Mouse (Mus musculus): Measurements from ENCODE around the gene Cdkn1a. TPM values are rescaled to one million over a fixed set of nuclear protein-coding genes. Genes with fewer than 3 reads are reported as not detected.

Cdkn1a gene
- polyA plus RNA-seq, 1 experiment from 2014 or later = 233 TPM

DNA sequence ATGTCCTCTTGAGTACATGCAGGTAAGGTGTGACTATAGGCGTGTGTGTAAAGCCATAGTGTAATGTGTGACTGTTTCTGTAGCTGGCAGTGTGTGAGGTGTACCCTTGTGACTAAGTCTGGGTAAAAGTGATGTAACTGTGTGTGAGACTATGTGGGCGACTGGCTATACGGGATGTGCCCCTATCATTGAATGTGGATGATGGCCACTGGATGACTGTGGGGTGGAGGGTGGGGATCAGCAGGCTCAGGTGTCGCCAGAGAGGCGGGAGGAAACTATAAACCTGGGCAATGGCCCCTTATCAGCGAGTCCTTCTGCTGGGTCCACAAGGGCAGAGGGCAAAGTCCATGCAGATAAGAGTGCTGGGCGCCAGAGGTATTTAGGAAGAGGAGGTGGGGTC, 40.9 kb upstream of the Cdkn1a start:
- ATAC-seq (ENCODE audit: insufficient number of reproducible peaks, low FRiP score, low TSS enrichment, low read depth) = no peak
- H3K9ac ChIP-seq = no peak overlapping the region
- WGBS = 75% methylated on average over 7 of the region's 7 CpGs

GRCm38 (mm10) chr17:29050791-29051190, 40.0 kb upstream of the Cdkn1a start:
- no peaks in the 10 kb centered on the region for H3K9me3 ChIP-seq
- H3K36me3 ChIP-seq = peaks cover 20% of the 10 kb centered on the region
- no peak for ATAC-seq (ENCODE audit: insufficient number of reproducible peaks, low FRiP score, low TSS enrichment, low read depth)
- H3K9ac ChIP-seq = no peak overlapping the region
- no peak overlapping the region for H3K27ac ChIP-seq
- H3K4me2 ChIP-seq = no peak overlapping the region
- H3K4me1 ChIP-seq = peaks cover 38% of the 10 kb centered on the region
- H3K27me3 ChIP-seq = no peaks in the 10 kb centered on the region
- H3K4me3 ChIP-seq = no peak overlapping the region
- WGBS = 27% methylated on average over 14 of the region's 14 CpGs

More for the DNA sequence above, 40.9 kb upstream of the Cdkn1a start:
- no peak overlapping the region; the same call in 1 of the 2 replicates for H3K27ac ChIP-seq
- H3K36me3 ChIP-seq = peaks cover 28% of the 10 kb centered on the region
- H3K27me3 ChIP-seq = no peaks in the 10 kb centered on the region
- no peak overlapping the region for H3K4me3 ChIP-seq
- no peaks in the 10 kb centered on the region for H3K9me3 ChIP-seq
- peaks cover 34% of the 10 kb centered on the region for H3K4me1 ChIP-seq
- no peak overlapping the region for H3K4me2 ChIP-seq

DNA sequence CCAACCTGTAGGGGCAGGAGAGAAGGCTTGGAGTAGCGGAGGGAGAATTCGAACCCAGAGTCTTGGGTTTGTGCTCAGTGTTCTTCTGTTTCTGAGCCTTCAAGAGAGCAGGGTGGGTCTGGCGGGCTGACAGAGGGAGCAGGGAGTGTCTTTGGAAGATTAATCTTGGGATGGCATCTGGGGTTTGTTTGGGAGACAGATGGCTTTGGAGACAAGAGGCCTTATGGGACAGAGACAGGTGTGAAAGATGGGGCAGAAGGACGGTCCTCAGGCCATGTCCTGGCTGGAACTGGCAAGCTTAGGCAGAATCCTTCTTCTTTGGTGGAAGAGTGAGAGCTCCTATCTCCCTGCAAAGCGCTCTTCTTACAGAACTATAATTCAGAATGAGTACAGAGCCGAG, 37.7 kb upstream of the Cdkn1a start:
- ATAC-seq (ENCODE audit: insufficient number of reproducible peaks, low FRiP score, low TSS enrichment, low read depth) = no peak
- Histone ChIP-seq H3K9ac (no peak overlapping the region), H3K4me1 (peaks cover 59% of the 10 kb centered on the region), H3K4me2 (no peak overlapping the region), H3K9me3 (no peaks in the 10 kb centered on the region), H3K27me3 (no peaks in the 10 kb centered on the region), H3K36me3 (peaks cover 2% of the 10 kb centered on the region), H3K27ac (peak overlapping the region; percentile 72), H3K4me3 (no peak overlapping the region)
- WGBS = 74% methylated on average over 6 of the region's 6 CpGs

DNA sequence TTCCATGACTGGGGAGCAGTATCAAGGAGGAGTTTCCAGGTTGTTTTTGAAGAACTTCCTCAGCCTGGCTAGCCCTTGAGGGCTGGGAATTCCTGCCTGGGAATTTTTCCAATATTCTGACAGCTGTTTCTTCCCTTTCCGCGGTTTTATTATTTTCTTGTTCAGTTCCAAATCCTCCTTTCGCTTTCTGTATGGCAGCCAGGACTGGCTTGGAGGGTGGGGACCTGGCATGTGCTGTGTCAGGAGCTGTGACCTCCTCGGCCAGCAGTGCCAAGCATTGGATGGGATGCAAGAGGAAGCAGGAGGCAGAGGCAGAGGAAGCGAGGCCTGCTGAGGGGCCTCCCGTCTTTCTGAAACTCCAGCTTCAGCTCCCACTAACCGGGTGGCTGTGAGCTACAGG, 36.9 kb upstream of the Cdkn1a start:
- H3K27me3 ChIP-seq = no peaks in the 10 kb centered on the region
- peaks cover 65% of the 10 kb centered on the region for H3K4me1 ChIP-seq
- no peaks in the 10 kb centered on the region for H3K36me3 ChIP-seq
- peak overlapping the region; percentile 72 for H3K27ac ChIP-seq
- peak overlapping the region; percentile 14; the same call in 1 of the 2 replicates for H3K4me2 ChIP-seq
- no peak overlapping the region for H3K9ac ChIP-seq
- no peak for ATAC-seq (ENCODE audit: insufficient number of reproducible peaks, low FRiP score, low TSS enrichment, low read depth)
- no peaks in the 10 kb centered on the region for H3K9me3 ChIP-seq
- WGBS = 18% methylated on average over 7 of the region's 7 CpGs
- no peak overlapping the region for H3K4me3 ChIP-seq

DNA sequence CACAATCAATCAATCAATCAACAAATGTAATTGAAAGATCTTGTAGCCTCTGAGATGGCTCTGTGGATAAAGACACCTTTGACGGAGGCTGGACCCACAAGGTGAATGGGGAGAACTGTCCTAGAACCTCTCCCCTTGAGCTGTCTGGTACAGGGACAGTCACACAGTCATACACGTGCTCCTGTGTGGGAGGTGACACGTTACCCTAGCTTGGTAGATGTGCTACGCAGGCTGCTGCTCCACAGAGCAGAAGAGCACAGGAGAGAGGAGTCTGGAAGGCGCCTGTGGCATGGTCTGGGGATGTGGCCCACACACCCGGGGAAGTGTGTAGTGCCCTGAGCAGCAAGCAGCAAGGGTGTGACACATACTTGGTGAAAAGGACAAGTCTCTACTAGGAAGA, 36.3 kb upstream of the Cdkn1a start:
- WGBS = 72% methylated on average over 6 of the region's 6 CpGs
- no peak overlapping the region for H3K4me2 ChIP-seq
- no peak overlapping the region for H3K4me3 ChIP-seq
- ATAC-seq (ENCODE audit: insufficient number of reproducible peaks, low FRiP score, low TSS enrichment, low read depth) = no peak
- H3K9me3 ChIP-seq = no peaks in the 10 kb centered on the region
- H3K9ac ChIP-seq = no peak overlapping the region
- H3K4me1 ChIP-seq = peaks cover 63% of the 10 kb centered on the region
- H3K27ac ChIP-seq = peak overlapping the region; percentile 72; the same call in 1 of the 2 replicates
- H3K27me3 ChIP-seq = no peaks in the 10 kb centered on the region
- H3K36me3 ChIP-seq = no peaks in the 10 kb centered on the region

- Histone ChIP-seq H3K4me1 (peaks cover 55% of the 10 kb centered on the region), H3K4me3 (no peak overlapping the region), H3K9ac (no peak overlapping the region), H3K4me2 (no peak overlapping the region), H3K9me3 (no peaks in the 10 kb centered on the region), H3K36me3 (no peaks in the 10 kb centered on the region), H3K27me3 (no peaks in the 10 kb centered on the region), H3K27ac (peak overlapping the region; percentile 5; the same call in 1 of the 2 replicates)
- no peak for ATAC-seq (ENCODE audit: insufficient number of reproducible peaks, low FRiP score, low TSS enrichment, low read depth)
- 59% methylated on average over 5 of the region's 5 CpGs for WGBS
Measured at GRCm38 (mm10) chr17:29055586-29055985, 35.2 kb upstream of the Cdkn1a start.

DNA sequence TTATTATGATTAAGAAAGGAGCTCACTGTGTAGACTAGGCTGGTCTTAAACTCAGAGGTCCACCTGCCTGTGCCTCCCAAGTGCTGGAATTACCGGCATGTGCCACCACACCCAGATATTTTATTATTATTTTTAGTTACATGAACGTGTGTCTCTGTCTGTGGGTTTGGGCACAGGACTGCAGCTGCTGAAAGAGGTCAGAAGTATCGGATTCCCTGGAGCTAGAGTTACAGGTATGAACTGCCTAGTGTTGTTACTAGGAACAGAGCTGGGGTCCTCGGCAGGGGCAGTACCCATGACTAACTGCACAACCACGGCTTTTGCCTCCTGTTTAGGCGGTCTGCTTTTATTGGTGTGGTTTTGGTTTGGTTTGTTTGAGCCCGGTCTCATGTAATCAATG, 34.6 kb upstream of the Cdkn1a start:
- 0 out of 2 replicates have a peak, but pooled peaks have one; percentile 15 for ATAC-seq (ENCODE audit: insufficient number of reproducible peaks, low FRiP score, low TSS enrichment, low read depth)
- Histone ChIP-seq H3K4me2 (peak overlapping the region; percentile 22; the same call in 1 of the 2 replicates), H3K4me1 (peaks cover 50% of the 10 kb centered on the region), H3K9ac (no peak overlapping the region), H3K9me3 (no peaks in the 10 kb centered on the region), H3K4me3 (no peak overlapping the region), H3K36me3 (no peaks in the 10 kb centered on the region), H3K27ac (peak overlapping the region; percentile 50; the same call in 1 of the 2 replicates), H3K27me3 (no peaks in the 10 kb centered on the region)
- 8% methylated on average over 7 of the region's 7 CpGs for WGBS

GRCm38 (mm10) chr17:29056699-29057151, 34.1 kb upstream of the Cdkn1a start:
- Histone ChIP-seq H3K4me3 (no peak overlapping the region), H3K27me3 (no peaks in the 10 kb centered on the region), H3K27ac (peak overlapping the region; percentile 50; the same call in 1 of the 2 replicates), H3K9ac (no peak overlapping the region), H3K4me2 (peak overlapping the region; percentile 22; the same call in 1 of the 2 replicates), H3K9me3 (no peaks in the 10 kb centered on the region), H3K36me3 (no peaks in the 10 kb centered on the region), H3K4me1 (peaks cover 49% of the 10 kb centered on the region)
- peak; percentile 56; the same call in 1 of the 2 replicates for ATAC-seq (ENCODE audit: insufficient number of reproducible peaks, low FRiP score, low TSS enrichment, low read depth)
- 7% methylated on average over 8 of the region's 8 CpGs for WGBS

DNA sequence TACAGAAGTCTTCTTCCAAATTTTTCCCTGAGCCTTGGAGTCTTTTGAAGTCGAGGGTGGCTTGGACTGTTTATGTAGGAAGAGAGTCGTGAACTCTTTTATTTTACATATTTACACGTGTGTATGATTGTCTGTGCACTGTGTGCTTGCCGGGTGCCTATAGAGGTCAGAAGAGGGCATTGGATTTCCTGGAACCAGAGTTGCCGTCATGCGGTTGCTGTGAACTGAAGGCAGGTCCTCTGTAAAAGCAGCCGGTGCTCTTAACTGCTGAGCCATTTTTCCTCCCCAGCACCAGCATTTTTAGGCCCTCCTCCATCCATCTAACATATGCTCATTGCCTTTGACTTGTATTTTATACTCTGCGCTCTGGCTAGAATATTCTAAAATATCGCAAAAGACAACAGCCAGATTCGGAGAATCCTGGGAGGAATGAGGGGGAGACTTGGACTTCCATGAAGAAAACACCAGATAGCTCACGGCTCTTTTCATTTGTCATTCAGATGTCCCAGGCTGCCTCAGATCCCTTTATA, 33.4 kb upstream of the Cdkn1a start:
- Histone ChIP-seq H3K4me3 (no peak overlapping the region), H3K9ac (no peak overlapping the region), H3K27me3 (no peaks in the 10 kb centered on the region), H3K4me1 (peaks cover 53% of the 10 kb centered on the region), H3K27ac (peak overlapping the region; percentile 3; the same call in 1 of the 2 replicates), H3K4me2 (0 out of 2 replicates have a peak overlapping the region, but pooled peaks have one; percentile 22), H3K9me3 (no peaks in the 10 kb centered on the region), H3K36me3 (no peaks in the 10 kb centered on the region)
- 68% methylated on average over 11 of the region's 11 CpGs for WGBS
- ATAC-seq (ENCODE audit: insufficient number of reproducible peaks, low FRiP score, low TSS enrichment, low read depth) = no peak

- 51% methylated on average over 10 of the region's 10 CpGs for WGBS
- no peak overlapping the region for H3K4me2 ChIP-seq
- ATAC-seq (ENCODE audit: insufficient number of reproducible peaks, low FRiP score, low TSS enrichment, low read depth) = no peak
- peaks cover 58% of the 10 kb centered on the region for H3K4me1 ChIP-seq
- H3K4me3 ChIP-seq = no peak overlapping the region
- H3K9me3 ChIP-seq = no peaks in the 10 kb centered on the region
- H3K9ac ChIP-seq = no peak overlapping the region
- no peaks in the 10 kb centered on the region for H3K36me3 ChIP-seq
- peak overlapping the region; percentile 62 for H3K27ac ChIP-seq
- no peaks in the 10 kb centered on the region for H3K27me3 ChIP-seq
Measured at GRCm38 (mm10) chr17:29057961-29058360, 32.8 kb upstream of the Cdkn1a start.

- Histone ChIP-seq H3K4me1 (peaks cover 53% of the 10 kb centered on the region), H3K9me3 (no peaks in the 10 kb centered on the region), H3K4me2 (no peak overlapping the region), H3K4me3 (no peak overlapping the region), H3K27ac (no peak overlapping the region), H3K36me3 (no peaks in the 10 kb centered on the region), H3K27me3 (no peaks in the 10 kb centered on the region), H3K9ac (no peak overlapping the region)
- 77% methylated on average over 8 of the region's 8 CpGs for WGBS
- no peak for ATAC-seq (ENCODE audit: insufficient number of reproducible peaks, low FRiP score, low TSS enrichment, low read depth)
Measured at GRCm38 (mm10) chr17:29058487-29058886, 32.3 kb upstream of the Cdkn1a start.

DNA sequence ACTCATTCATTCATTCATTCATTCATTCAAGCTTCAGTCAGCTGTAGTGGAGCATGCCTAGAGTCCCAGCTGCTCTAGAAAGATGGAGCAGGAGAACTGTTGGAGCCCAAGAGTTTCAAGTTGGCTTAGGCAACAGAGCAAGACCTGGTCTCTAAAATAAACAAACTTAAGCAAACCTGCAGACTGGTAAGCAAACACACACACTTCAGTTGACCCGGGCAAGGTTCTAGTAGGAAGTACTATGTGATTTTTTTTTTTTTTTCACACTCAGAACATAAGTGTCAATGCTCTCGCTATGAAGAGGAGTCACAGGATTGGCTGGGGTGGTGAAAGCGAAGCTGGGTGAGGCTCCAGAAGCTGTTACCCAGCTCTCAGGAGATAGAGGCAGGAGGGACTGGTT, 31.2 kb upstream of the Cdkn1a start:
- Histone ChIP-seq H3K27me3 (no peaks in the 10 kb centered on the region), H3K27ac (no peak overlapping the region), H3K4me3 (no peak overlapping the region), H3K4me2 (no peak overlapping the region), H3K9me3 (no peaks in the 10 kb centered on the region), H3K36me3 (no peaks in the 10 kb centered on the region), H3K4me1 (peaks cover 42% of the 10 kb centered on the region), H3K9ac (no peak overlapping the region)
- ATAC-seq (ENCODE audit: insufficient number of reproducible peaks, low FRiP score, low TSS enrichment, low read depth) = no peak
- 85% methylated on average over 3 of the region's 3 CpGs for WGBS

All from limb, embryonic 15.5 days (tissue).